Mouse (Mus musculus): ENCODE data around the gene Galnt10. TPM values are rescaled to one million over a fixed set of nuclear protein-coding genes. Genes with fewer than 3 reads are reported as not detected.

The Galnt10 gene
- polyA plus RNA-seq, 1 experiment from 2014 or later, result 11.6 TPM

GRCm38 (mm10) chr11:57775868-57776267, 130.6 kb downstream of the Galnt10 start:
- no peaks in the 10 kb centered on the region for H3K9me3 ChIP-seq (ENCODE audit: control insufficient read depth, low read length)
- peaks cover 22% of the 10 kb centered on the region for H3K4me1 ChIP-seq (ENCODE audit: control insufficient read depth, insufficient read depth, low read length)
- H3K4me2 ChIP-seq (ENCODE audit: low read length), result no peak overlapping the region
- no peak overlapping the region for H3K4me3 ChIP-seq (replicated peaks; ENCODE audit: low read depth, low read length)
- no peaks in the 10 kb centered on the region for H3K27me3 ChIP-seq (ENCODE audit: control insufficient read depth, insufficient read depth, low read length)
- ATAC-seq (ENCODE audit: low FRiP score, low TSS enrichment) (no peak), DNase-seq (no peak)
- H3K27ac ChIP-seq (replicated peaks; ENCODE audit: low read depth, low read length), result no peak overlapping the region
- no peak overlapping the region for H3K9ac ChIP-seq (replicated peaks; ENCODE audit: low read length)
- 0 out of 2 replicates have a peak, but pooled peaks cover 3% of the 10 kb centered on the region for H3K36me3 ChIP-seq (ENCODE audit: control insufficient read depth, insufficient read depth, low read length)
- 76% methylated on average over 6 of the region's 6 CpGs for WGBS

GRCm38 (mm10) chr11:57776546-57776945, 131.3 kb downstream of the Galnt10 start:
- Histone ChIP-seq H3K9me3 (ENCODE audit: control insufficient read depth, low read length) (no peaks in the 10 kb centered on the region), H3K4me1 (ENCODE audit: control insufficient read depth, insufficient read depth, low read length) (peaks cover 22% of the 10 kb centered on the region), H3K36me3 (ENCODE audit: control insufficient read depth, insufficient read depth, low read length) (0 out of 2 replicates have a peak, but pooled peaks cover 6% of the 10 kb centered on the region), H3K27ac (replicated peaks; ENCODE audit: low read depth, low read length) (no peak overlapping the region), H3K9ac (replicated peaks; ENCODE audit: low read length) (no peak overlapping the region), H3K4me2 (ENCODE audit: low read length) (no peak overlapping the region), H3K27me3 (ENCODE audit: control insufficient read depth, insufficient read depth, low read length) (no peaks in the 10 kb centered on the region), H3K4me3 (replicated peaks; ENCODE audit: low read depth, low read length) (no peak overlapping the region)
- DNase-seq (no peak), ATAC-seq (ENCODE audit: low FRiP score, low TSS enrichment) (no peak)
- 78% methylated on average over 3 of the region's 3 CpGs for WGBS

GRCm38 (mm10) chr11:57778349-57778748, 133.1 kb downstream of the Galnt10 start:
- H3K4me2 ChIP-seq (ENCODE audit: low read length), result no peak overlapping the region
- DNase-seq, result peak; percentile 93
- H3K36me3 ChIP-seq (ENCODE audit: control insufficient read depth, insufficient read depth, low read length), result peaks cover 8% of the 10 kb centered on the region; the same call in 1 of the 2 replicates
- H3K27ac ChIP-seq (replicated peaks; ENCODE audit: low read depth, low read length), result no peak overlapping the region
- ATAC-seq (ENCODE audit: low FRiP score, low TSS enrichment), result peak; percentile 55; the same call in 1 of the 2 replicates
- H3K4me3 ChIP-seq (replicated peaks; ENCODE audit: low read depth, low read length), result no peak overlapping the region
- H3K4me1 ChIP-seq (ENCODE audit: control insufficient read depth, insufficient read depth, low read length), result peaks cover 16% of the 10 kb centered on the region
- no peak overlapping the region for H3K9ac ChIP-seq (replicated peaks; ENCODE audit: low read length)
- H3K9me3 ChIP-seq (ENCODE audit: control insufficient read depth, low read length), result no peaks in the 10 kb centered on the region
- WGBS, result 28% methylated on average over 5 of the region's 5 CpGs
- H3K27me3 ChIP-seq (ENCODE audit: control insufficient read depth, insufficient read depth, low read length), result no peaks in the 10 kb centered on the region

- Histone ChIP-seq H3K27me3 (ENCODE audit: control insufficient read depth, insufficient read depth, low read length) (no peaks in the 10 kb centered on the region), H3K27ac (replicated peaks; ENCODE audit: low read depth, low read length) (no peak overlapping the region), H3K4me2 (ENCODE audit: low read length) (no peak overlapping the region), H3K4me1 (ENCODE audit: control insufficient read depth, insufficient read depth, low read length) (0 out of 2 replicates have a peak, but pooled peaks cover 4% of the 10 kb centered on the region), H3K9ac (replicated peaks; ENCODE audit: low read length) (no peak overlapping the region), H3K4me3 (replicated peaks; ENCODE audit: low read depth, low read length) (no peak overlapping the region), H3K36me3 (ENCODE audit: control insufficient read depth, insufficient read depth, low read length) (peaks cover 11% of the 10 kb centered on the region; the same call in 1 of the 2 replicates), H3K9me3 (ENCODE audit: control insufficient read depth, low read length) (no peaks in the 10 kb centered on the region)
- ATAC-seq (ENCODE audit: low FRiP score, low TSS enrichment) (no peak), DNase-seq (no peak)
- 90% methylated on average over 14 of the region's 14 CpGs for WGBS
Observed at GRCm38 (mm10) chr11:57779824-57780223, 134.6 kb downstream of the Galnt10 start.

GRCm38 (mm10) chr11:57786616-57787418, 141.6 kb downstream of the Galnt10 start:
- Histone ChIP-seq H3K4me2 (ENCODE audit: low read length) (peak overlapping the region; percentile 15), H3K27ac (replicated peaks; ENCODE audit: low read depth, low read length) (peak overlapping the region; percentile 67), H3K4me1 (ENCODE audit: control insufficient read depth, insufficient read depth, low read length) (peaks cover 12% of the 10 kb centered on the region), H3K36me3 (ENCODE audit: control insufficient read depth, insufficient read depth, low read length) (peaks cover 5% of the 10 kb centered on the region; the same call in 1 of the 2 replicates), H3K4me3 (replicated peaks; ENCODE audit: low read depth, low read length) (no peak overlapping the region), H3K27me3 (ENCODE audit: control insufficient read depth, insufficient read depth, low read length) (no peaks in the 10 kb centered on the region), H3K9ac (replicated peaks; ENCODE audit: low read length) (peak overlapping the region; percentile 29; the same call in 1 of the 2 replicates), H3K9me3 (ENCODE audit: control insufficient read depth, low read length) (no peaks in the 10 kb centered on the region)
- DNase-seq, result peak; percentile 84
- 14% methylated on average over 18 of the region's 18 CpGs for WGBS
- ATAC-seq (ENCODE audit: low FRiP score, low TSS enrichment), result no peak; the same call in 1 of the 2 replicates

- DNase-seq (no peak), ATAC-seq (ENCODE audit: low FRiP score, low TSS enrichment) (no peak)
Observed at GRCm38 (mm10) chr11:57787913-57788312, 142.7 kb downstream of the Galnt10 start.

GRCm38 (mm10) chr11:57790866-57791535, 145.8 kb downstream of the Galnt10 start:
- no peaks in the 10 kb centered on the region for H3K9me3 ChIP-seq (ENCODE audit: control insufficient read depth, low read length)
- H3K4me2 ChIP-seq (ENCODE audit: low read length), result no peak overlapping the region
- no peaks in the 10 kb centered on the region for H3K27me3 ChIP-seq (ENCODE audit: control insufficient read depth, insufficient read depth, low read length)
- peaks cover 12% of the 10 kb centered on the region for H3K4me1 ChIP-seq (ENCODE audit: control insufficient read depth, insufficient read depth, low read length)
- H3K4me3 ChIP-seq (replicated peaks; ENCODE audit: low read depth, low read length), result no peak overlapping the region
- H3K27ac ChIP-seq (replicated peaks; ENCODE audit: low read depth, low read length), result no peak overlapping the region
- no peak overlapping the region for H3K9ac ChIP-seq (replicated peaks; ENCODE audit: low read length)
- DNase-seq, result no peak
- 25% methylated on average over 21 of the region's 21 CpGs for WGBS
- no peak for ATAC-seq (ENCODE audit: low FRiP score, low TSS enrichment)
- H3K36me3 ChIP-seq (ENCODE audit: control insufficient read depth, insufficient read depth, low read length), result no peaks in the 10 kb centered on the region

More at GRCm38 (mm10) chr11:57787913-57788312, 142.7 kb downstream of the Galnt10 start:
- Histone ChIP-seq H3K9me3 (ENCODE audit: control insufficient read depth, low read length) (no peaks in the 10 kb centered on the region), H3K27me3 (ENCODE audit: control insufficient read depth, insufficient read depth, low read length) (no peaks in the 10 kb centered on the region), H3K4me3 (replicated peaks; ENCODE audit: low read depth, low read length) (no peak overlapping the region), H3K4me1 (ENCODE audit: control insufficient read depth, insufficient read depth, low read length) (peaks cover 12% of the 10 kb centered on the region), H3K27ac (replicated peaks; ENCODE audit: low read depth, low read length) (no peak overlapping the region), H3K9ac (replicated peaks; ENCODE audit: low read length) (no peak overlapping the region), H3K36me3 (ENCODE audit: control insufficient read depth, insufficient read depth, low read length) (peaks cover 5% of the 10 kb centered on the region; the same call in 1 of the 2 replicates), H3K4me2 (ENCODE audit: low read length) (no peak overlapping the region)
- 49% methylated on average over 3 of the region's 3 CpGs for WGBS

GRCm38 (mm10) chr11:57795086-57795485, 149.8 kb downstream of the Galnt10 start:
- Histone ChIP-seq H3K9me3 (ENCODE audit: control insufficient read depth, low read length) (no peaks in the 10 kb centered on the region), H3K4me1 (ENCODE audit: control insufficient read depth, insufficient read depth, low read length) (no peaks in the 10 kb centered on the region; the same call in 1 of the 2 replicates), H3K27ac (replicated peaks; ENCODE audit: low read depth, low read length) (no peak overlapping the region), H3K36me3 (ENCODE audit: control insufficient read depth, insufficient read depth, low read length) (no peaks in the 10 kb centered on the region), H3K9ac (replicated peaks; ENCODE audit: low read length) (no peak overlapping the region), H3K4me2 (ENCODE audit: low read length) (no peak overlapping the region), H3K27me3 (ENCODE audit: control insufficient read depth, insufficient read depth, low read length) (no peaks in the 10 kb centered on the region), H3K4me3 (replicated peaks; ENCODE audit: low read depth, low read length) (no peak overlapping the region)
- no peak for DNase-seq
- no peak for ATAC-seq (ENCODE audit: low FRiP score, low TSS enrichment)
- 58% methylated on average over 6 of the region's 6 CpGs for WGBS
